Mouse (Mus musculus) heart, adult 2 months (tissue): Measurements from ENCODE around the gene Nfatc2.

Experiments
- CTCF ChIP-seq: fragments of 200-600 bp; IDR thresholded peaks from 2 replicates; pipeline ENCODE4 v1.8.1; 2022; ENCODE audit warnings: antibody characterized with exemption, mild to moderate bottlenecking, moderate library complexity
- POLR2A ChIP-seq: fragments of 200-500 bp; IDR thresholded peaks from 2 replicates; pipeline ENCODE4 v1.6.1; 2011; ENCODE audit warnings: mild to moderate bottlenecking, low read depth, low read length, control low read depth; ENCODE audit not compliant: insufficient read depth

DNA sequence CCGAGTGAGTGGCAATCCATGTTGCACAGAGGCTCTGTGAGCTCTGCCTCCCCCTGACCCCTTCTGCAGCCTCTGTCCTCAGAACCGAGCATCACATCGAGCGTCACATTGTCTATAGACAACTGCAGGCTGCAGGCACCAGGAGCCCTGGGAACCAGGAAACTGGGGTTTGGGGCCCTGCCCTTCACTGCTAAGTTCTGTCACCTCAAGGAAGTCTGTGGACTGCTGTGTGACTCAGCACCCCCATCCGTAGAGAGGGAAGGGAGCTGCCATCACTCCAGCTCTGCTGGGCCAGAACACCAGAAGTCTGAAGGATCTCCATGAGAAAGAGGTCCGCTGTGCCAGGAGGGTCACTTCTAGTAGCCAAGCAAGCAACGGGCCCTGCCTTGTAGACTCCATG, 84.7 kb downstream of the Nfatc2 start:
- TF ChIP-seq CTCF (no peak), POLR2A (no peak)
